Mouse (Mus musculus) intestine, embryonic 14.5 days (tissue): ENCODE results near the gene Ptprg. TPM values are rescaled to one million over a fixed set of nuclear protein-coding genes. Genes with fewer than 3 reads are reported as not detected.

Experiments used
- ATAC-seq: fragments of 200-750 bp; cut with Nextera tagmentation; replicated peaks from 2 replicates; pipeline ENCODE4 v1.8.0; 2017; ENCODE audit warnings: low read depth, moderate number of reproducible peaks, moderate TSS enrichment, moderate library complexity; ENCODE audit not compliant: low FRiP score, low TSS enrichment
- DNase-seq: peaks from one replicate; pipeline ENCODE4 v3.0.0-alpha.2; 2018; ENCODE audit warnings: low spot score
- H3K27ac ChIP-seq: fragments of 300-500 bp; sonication (generic); 2 replicates; pipeline ENCODE4 v1.5.1; 2014; ENCODE audit warnings: low read depth, mild to moderate bottlenecking, control low read depth
- H3K27me3 ChIP-seq: fragments of 300-500 bp; sonication (generic); replicated peaks from 2 replicates; pipeline ENCODE4 v1.6.1; 2014; ENCODE audit warnings: low read length, control low read depth; ENCODE audit not compliant: control insufficient read depth, insufficient read depth
- H3K36me3 ChIP-seq: fragments of 300-500 bp; sonication (generic); 2 replicates; pipeline ENCODE4 v1.6.1; 2014; ENCODE audit warnings: low read length, control low read depth; ENCODE audit not compliant: control insufficient read depth, insufficient read depth
- H3K4me1 ChIP-seq: fragments of 300-500 bp; sonication (generic); replicated peaks from 2 replicates; pipeline ENCODE4 v1.6.1; 2014; ENCODE audit warnings: low read length, control low read depth, mixed read lengths; ENCODE audit not compliant: control insufficient read depth, insufficient read depth
- H3K4me2 ChIP-seq: fragments of 300-500 bp; sonication (generic); 2 replicates; pipeline ENCODE4 v1.6.1; 2014; ENCODE audit warnings: low read length
- H3K4me3 ChIP-seq: fragments of 300-500 bp; sonication (generic); 2 replicates; pipeline ENCODE4 v1.5.1; 2014; ENCODE audit warnings: low read depth, low read length, control low read depth, mixed read lengths
- H3K9ac ChIP-seq: fragments of 300-500 bp; sonication (generic); 2 replicates; pipeline ENCODE4 v1.6.1; 2014; ENCODE audit warnings: mild to moderate bottlenecking, low read length
- H3K9me3 ChIP-seq: fragments of 300-500 bp; sonication (generic); 2 replicates; pipeline ENCODE4 v1.6.1; 2016; ENCODE audit warnings: low read length, control low read depth; ENCODE audit not compliant: control insufficient read depth
- WGBS: fragments of 180-500 bp; shearing (Covaris S2); extraction: QIAGEN DNeasy Blood & Tissue Kit; methylation state at CpG from one replicate; pipeline ENCODE4 v1.1.7; 2014; 5-methylcytosine and 5-hydroxymethylcytosine counted together
- polyA plus RNA-seq: library from polyadenylated mRNA; unstranded; fragments of >200 nt; fragmentation: Nextera tagmentation; extraction: Ambion mirVana; gene quantifications from 2 replicates; pipeline ENCODE4 v1.2.1, GENCODE M21; 2014

Ptprg gene
- polyA plus RNA-seq, 1 experiment from 2014 or later, result 25.1 TPM

DNA sequence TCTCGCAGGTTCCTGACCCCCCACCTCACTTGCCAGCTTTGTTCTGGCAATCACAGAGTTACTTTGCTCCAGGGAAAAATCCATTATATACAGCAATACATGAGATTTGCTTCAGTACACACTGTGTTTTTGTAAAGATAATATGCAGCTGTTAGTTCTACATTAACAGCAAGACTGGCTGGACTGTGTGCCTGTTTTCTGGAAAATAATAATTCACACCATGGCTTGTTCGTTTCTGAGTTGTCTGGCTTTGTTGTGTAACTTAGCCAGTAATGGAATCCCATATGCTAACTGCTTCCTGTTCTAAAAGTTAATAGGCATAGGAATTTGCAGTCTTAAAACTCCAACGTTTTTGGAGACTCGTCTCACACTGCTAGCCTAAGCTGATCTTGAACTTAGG lies 635.0 kb downstream of the Ptprg start:
- Histone ChIP-seq H3K36me3 (no peaks in the 10 kb centered on the region), H3K27me3 (no peaks in the 10 kb centered on the region), H3K4me1 (peaks cover 9% of the 10 kb centered on the region; the same call in 1 of the 2 replicates), H3K27ac (no peak overlapping the region), H3K9me3 (no peaks in the 10 kb centered on the region), H3K9ac (no peak overlapping the region), H3K4me2 (no peak overlapping the region), H3K4me3 (no peak overlapping the region)
- DNase-seq, result no peak
- 32% methylated on average over 4 of the region's 4 CpGs for WGBS
- ATAC-seq, result no peak

GRCm38 (mm10) chr14:12189266-12189665 lies 635.9 kb downstream of the Ptprg start:
- no peak overlapping the region for H3K27ac ChIP-seq
- H3K27me3 ChIP-seq, result no peaks in the 10 kb centered on the region
- ATAC-seq, result no peak
- no peak overlapping the region for H3K4me2 ChIP-seq
- no peaks in the 10 kb centered on the region for H3K36me3 ChIP-seq
- peaks cover 3% of the 10 kb centered on the region; the same call in 1 of the 2 replicates for H3K4me1 ChIP-seq
- DNase-seq, result no peak
- no peak overlapping the region for H3K4me3 ChIP-seq
- no peaks in the 10 kb centered on the region for H3K9me3 ChIP-seq
- WGBS, result 82% methylated on average over 3 of the region's 3 CpGs
- no peak overlapping the region for H3K9ac ChIP-seq

DNA sequence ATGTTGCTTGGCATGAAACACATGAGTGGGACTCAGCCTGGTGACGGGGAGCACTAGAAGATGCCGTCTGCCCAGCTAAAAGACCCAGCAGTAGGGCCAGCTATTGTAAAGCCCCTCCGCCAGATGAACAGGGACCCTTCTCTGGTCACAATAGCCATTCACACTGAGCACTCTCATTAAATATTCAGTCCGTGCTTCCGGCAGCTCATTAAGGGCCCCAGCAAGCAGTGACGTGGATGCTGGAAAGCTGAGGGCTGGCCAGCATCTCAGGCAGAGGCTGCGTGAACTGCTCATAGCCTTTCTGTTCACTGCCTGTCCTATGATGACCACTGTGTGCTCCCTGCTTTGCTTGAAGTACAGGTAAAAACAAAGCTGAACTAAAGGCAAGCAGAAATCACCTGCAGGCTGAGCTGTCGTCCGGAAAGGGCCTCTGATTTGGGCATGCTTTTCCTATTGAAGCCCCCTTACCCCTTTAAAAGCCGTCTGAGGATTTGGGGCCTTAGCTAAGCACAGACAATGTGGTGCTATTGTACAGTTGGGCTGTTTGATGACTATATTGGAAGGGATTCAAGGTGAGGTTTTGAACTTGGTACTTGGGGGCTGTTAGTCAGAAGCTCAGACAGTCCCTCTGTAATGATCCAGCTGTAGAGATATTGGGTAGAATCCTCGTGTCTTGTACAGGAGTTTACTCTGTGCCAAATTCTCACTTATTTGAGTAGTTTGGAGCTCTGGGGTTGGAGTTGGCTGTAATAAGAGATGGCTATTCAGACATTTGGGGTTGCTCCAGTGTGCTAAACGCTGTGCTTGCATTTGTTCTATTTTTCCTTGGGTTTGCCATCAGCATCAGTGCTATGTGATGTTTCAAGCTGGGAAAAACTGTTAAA lies 636.6 kb downstream of the Ptprg start:
- 74% methylated on average over 12 of the region's 12 CpGs for WGBS
- Histone ChIP-seq H3K27me3 (no peaks in the 10 kb centered on the region), H3K9me3 (no peaks in the 10 kb centered on the region), H3K4me2 (no peak overlapping the region), H3K36me3 (no peaks in the 10 kb centered on the region), H3K27ac (no peak overlapping the region), H3K4me3 (no peak overlapping the region), H3K4me1 (peaks cover 2% of the 10 kb centered on the region; the same call in 1 of the 2 replicates), H3K9ac (no peak overlapping the region)
- DNase-seq (no peak), ATAC-seq (no peak)

- Histone ChIP-seq H3K4me2 (no peak overlapping the region), H3K9ac (no peak overlapping the region), H3K4me3 (no peak overlapping the region), H3K4me1 (peaks cover 2% of the 10 kb centered on the region; the same call in 1 of the 2 replicates), H3K36me3 (no peaks in the 10 kb centered on the region), H3K9me3 (no peaks in the 10 kb centered on the region), H3K27me3 (no peaks in the 10 kb centered on the region), H3K27ac (no peak overlapping the region)
- DNase-seq (no peak), ATAC-seq (no peak)
- 96% methylated on average over 6 of the region's 6 CpGs for WGBS
Measured at GRCm38 (mm10) chr14:12191076-12191475, 637.7 kb downstream of the Ptprg start.

GRCm38 (mm10) chr14:12198735-12199134 lies 645.4 kb downstream of the Ptprg start:
- no peak overlapping the region for H3K9ac ChIP-seq
- WGBS, result 41% methylated on average over 7 of the region's 7 CpGs
- H3K27ac ChIP-seq, result no peak overlapping the region
- no peaks in the 10 kb centered on the region for H3K36me3 ChIP-seq
- DNase-seq, result no peak
- no peaks in the 10 kb centered on the region for H3K4me1 ChIP-seq
- no peak overlapping the region for H3K4me2 ChIP-seq
- H3K4me3 ChIP-seq, result no peak overlapping the region
- ATAC-seq, result no peak
- H3K9me3 ChIP-seq, result no peaks in the 10 kb centered on the region
- H3K27me3 ChIP-seq, result no peaks in the 10 kb centered on the region

DNA sequence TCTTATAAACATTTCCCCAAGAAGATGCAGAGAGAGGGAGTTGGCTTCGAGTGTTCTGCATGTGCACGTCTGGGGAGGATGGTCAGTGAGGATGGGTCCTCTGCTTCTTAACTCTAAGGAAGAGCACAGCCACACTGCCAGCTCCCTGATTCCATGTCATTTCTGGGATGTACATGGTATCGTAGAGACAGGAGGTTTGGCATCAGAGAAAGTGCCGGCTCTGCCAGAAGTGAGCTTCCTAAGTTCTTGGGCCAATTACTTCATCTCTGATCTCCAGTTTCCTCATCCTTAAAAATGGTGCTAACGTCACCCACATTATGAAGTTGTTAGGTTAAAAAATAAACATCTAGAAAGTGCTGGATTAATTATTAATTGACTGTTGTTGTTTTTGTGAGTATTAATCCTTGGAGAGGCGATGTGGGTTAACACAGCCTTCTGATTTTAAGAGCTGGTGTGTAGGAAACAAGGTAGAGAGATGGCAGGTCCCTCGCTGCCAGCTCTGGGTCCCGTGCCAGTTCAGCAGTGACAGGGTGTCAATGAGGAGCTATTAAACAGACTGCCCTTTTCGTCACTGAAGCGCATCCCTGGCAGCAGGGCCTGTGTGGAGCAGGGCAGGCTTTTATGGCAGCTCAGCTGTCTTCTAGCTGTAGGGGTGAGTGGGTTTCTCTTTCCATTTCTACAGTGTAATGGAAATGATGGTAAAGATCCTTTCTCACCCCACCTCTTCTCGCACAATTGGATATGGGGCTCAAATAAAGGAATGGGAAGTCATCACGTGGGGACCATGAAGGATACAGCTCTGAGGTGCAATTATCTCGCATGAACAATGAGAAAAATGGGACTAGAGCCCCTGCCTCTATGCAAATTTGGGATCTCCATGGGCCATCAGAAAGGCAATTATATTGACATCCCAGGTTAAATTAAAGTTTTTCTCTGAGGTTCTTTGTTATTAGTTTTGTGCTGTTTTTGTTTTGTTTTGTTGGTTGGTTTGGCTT lies 646.9 kb downstream of the Ptprg start:
- 79% methylated on average over 13 of the region's 13 CpGs for WGBS
- DNase-seq, result no peak
- Histone ChIP-seq H3K4me3 (no peak overlapping the region), H3K4me2 (no peak overlapping the region), H3K9ac (no peak overlapping the region), H3K4me1 (no peaks in the 10 kb centered on the region), H3K36me3 (no peaks in the 10 kb centered on the region), H3K27me3 (no peaks in the 10 kb centered on the region), H3K27ac (no peak overlapping the region), H3K9me3 (no peaks in the 10 kb centered on the region)
- no peak for ATAC-seq

- H3K9me3 ChIP-seq, result no peaks in the 10 kb centered on the region
- ATAC-seq (no peak), DNase-seq (no peak)
- no peaks in the 10 kb centered on the region for H3K36me3 ChIP-seq
- WGBS, result 77% methylated on average over 10 of the region's 10 CpGs
- no peak overlapping the region for H3K4me3 ChIP-seq
- H3K27ac ChIP-seq, result no peak overlapping the region
- no peak overlapping the region for H3K9ac ChIP-seq
- no peaks in the 10 kb centered on the region for H3K27me3 ChIP-seq
- no peak overlapping the region for H3K4me2 ChIP-seq
- H3K4me1 ChIP-seq, result no peaks in the 10 kb centered on the region
Measured at GRCm38 (mm10) chr14:12202214-12202613, 648.9 kb downstream of the Ptprg start.

DNA sequence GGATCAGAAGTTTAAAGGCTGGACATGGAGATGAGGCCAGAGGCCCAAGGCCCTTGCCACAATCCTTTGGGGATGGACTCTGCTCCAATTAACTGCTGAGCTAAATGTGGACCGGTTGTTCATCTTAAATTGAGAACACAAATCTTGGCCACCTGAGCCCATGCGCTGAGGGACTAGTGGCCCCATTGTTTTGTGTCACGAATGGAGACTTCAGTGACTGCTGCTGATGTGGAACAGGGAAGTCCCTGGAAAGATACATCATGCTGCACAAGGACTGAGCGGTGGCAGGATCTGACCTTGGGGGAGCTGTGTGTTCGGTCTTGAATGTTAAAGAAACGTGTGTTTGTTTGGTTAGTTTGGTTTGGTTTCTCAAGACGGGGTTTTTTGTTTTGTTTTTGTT lies 649.7 kb downstream of the Ptprg start:
- H3K27me3 ChIP-seq, result no peaks in the 10 kb centered on the region
- H3K4me1 ChIP-seq, result no peaks in the 10 kb centered on the region
- no peak overlapping the region for H3K27ac ChIP-seq
- H3K9ac ChIP-seq, result no peak overlapping the region
- ATAC-seq (no peak), DNase-seq (no peak)
- 94% methylated on average over 7 of the region's 7 CpGs for WGBS
- H3K9me3 ChIP-seq, result no peaks in the 10 kb centered on the region
- H3K36me3 ChIP-seq, result no peaks in the 10 kb centered on the region
- no peak overlapping the region for H3K4me3 ChIP-seq
- H3K4me2 ChIP-seq, result no peak overlapping the region
